Mouse (Mus musculus) lung, embryonic 16.5 days (tissue): ENCODE data around the gene Cep164. TPM values are rescaled to one million over a fixed set of nuclear protein-coding genes. Genes with fewer than 3 reads are reported as not detected.
A peak's percentile ranks its signal among the peaks of the same experiment; 100 is the strongest.
"Not testable (repeated sequence)": the region's sequence is repeated elsewhere in the genome, so short reads cannot be mapped to it uniquely, and the experiment has no call there.

Source experiments
- ATAC-seq: fragments of 200-750 bp; cut with Nextera tagmentation; 2 replicates; pipeline ENCODE4 v1.8.0; 2017; ENCODE audit warnings: low read depth, mild to moderate bottlenecking, moderate library complexity
- H3K27ac ChIP-seq: fragments of 300-500 bp; sonication (generic); 2 replicates; pipeline ENCODE4 v1.5.1; 2014; ENCODE audit warnings: mild to moderate bottlenecking, control low read depth, low read length
- H3K27me3 ChIP-seq: fragments of 300-500 bp; sonication (generic); 2 replicates; pipeline ENCODE4 v1.6.1; 2014; ENCODE audit warnings: low read depth, low read length, mixed read lengths; ENCODE audit not compliant: control insufficient read depth, insufficient read depth
- H3K36me3 ChIP-seq: fragments of 300-500 bp; sonication (generic); 2 replicates; pipeline ENCODE4 v1.6.1; 2014; ENCODE audit warnings: low read length; ENCODE audit not compliant: control insufficient read depth, insufficient read depth
- H3K4me1 ChIP-seq: fragments of 300-500 bp; sonication (generic); replicated peaks from 2 replicates; pipeline ENCODE4 v1.6.1; 2014; ENCODE audit warnings: low read length, mixed read lengths; ENCODE audit not compliant: control insufficient read depth, insufficient read depth
- H3K4me2 ChIP-seq: fragments of 300-500 bp; sonication (generic); 2 replicates; pipeline ENCODE4 v1.6.1; 2014; ENCODE audit warnings: low read depth, low read length, control low read depth
- H3K4me3 ChIP-seq: fragments of 300-500 bp; sonication (generic); 2 replicates; pipeline ENCODE4 v1.5.1; 2014; ENCODE audit warnings: mild to moderate bottlenecking, low read length, control low read depth
- H3K9ac ChIP-seq: fragments of 300-500 bp; sonication (generic); 2 replicates; pipeline ENCODE4 v1.6.1; 2014; ENCODE audit warnings: low read length, control low read depth
- H3K9me3 ChIP-seq: fragments of 300-500 bp; sonication (generic); 2 replicates; pipeline ENCODE4 v1.6.1; 2016; ENCODE audit warnings: low read length; ENCODE audit not compliant: control insufficient read depth
- WGBS: fragments of 180-500 bp; shearing (Covaris S2); extraction: QIAGEN DNeasy Blood & Tissue Kit; methylation state at CpG from one replicate; pipeline ENCODE4 v1.1.7; 2014; 5-methylcytosine and 5-hydroxymethylcytosine counted together
- polyA plus RNA-seq: library from polyadenylated mRNA; unstranded; fragments of >200 nt; fragmentation: Nextera tagmentation; extraction: Ambion mirVana; gene quantifications from 2 replicates; pipeline ENCODE4 v1.2.1, GENCODE M21; 2015

Gene Cep164
- polyA plus RNA-seq, 1 experiment from 2014 or later, result 26.2 TPM

GRCm38 (mm10) chr9:45851330-45851729 is 22.8 kb upstream of the Cep164 start:
- Histone ChIP-seq H3K4me3 (no peak overlapping the region), H3K27ac (no peak overlapping the region), H3K9ac (no peak overlapping the region), H3K4me2 (no peak overlapping the region), H3K36me3 (0 out of 2 replicates have a peak, but pooled peaks cover 2% of the 10 kb centered on the region), H3K27me3 (no peaks in the 10 kb centered on the region), H3K4me1 (peaks cover 13% of the 10 kb centered on the region), H3K9me3 (no peaks in the 10 kb centered on the region)
- WGBS, result 40% methylated on average over 5 of the region's 5 CpGs
- ATAC-seq, result no peak

DNA sequence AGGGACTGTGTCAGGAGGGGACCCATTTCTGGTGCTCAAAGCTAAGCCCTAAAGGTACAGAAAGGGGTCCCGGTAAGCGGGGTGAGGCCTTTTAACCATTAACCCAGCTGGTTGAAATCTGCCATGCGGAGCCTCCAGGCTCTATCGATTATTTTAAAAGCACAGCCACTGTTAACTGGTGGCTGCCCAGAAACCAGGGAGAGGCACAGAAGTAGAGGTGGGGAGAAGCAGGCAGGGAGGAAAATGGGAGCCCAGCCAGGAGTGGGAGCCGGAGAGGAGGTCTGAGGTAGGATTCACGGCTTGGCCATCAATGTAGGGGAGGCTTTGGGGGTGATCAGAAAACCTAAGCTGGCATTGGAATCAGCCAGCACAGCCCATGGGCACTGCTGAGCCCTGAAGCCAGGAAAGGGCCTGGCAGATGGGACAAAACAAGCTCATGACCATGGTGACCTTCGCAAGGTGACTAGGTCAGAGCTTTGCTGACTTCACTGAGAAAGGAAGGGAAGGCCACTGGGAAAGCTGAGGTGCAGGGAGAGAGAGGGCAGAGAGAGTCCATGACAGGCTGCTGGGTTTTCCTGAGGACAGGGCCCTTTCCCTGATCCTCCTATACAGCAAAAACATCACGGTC is 22.2 kb upstream of the Cep164 start:
- H3K9ac ChIP-seq, result no peak overlapping the region
- ATAC-seq, result no peak

GRCm38 (mm10) chr9:45849528-45850408 is 21.3 kb upstream of the Cep164 start:
- peak; percentile 90 for ATAC-seq
- H3K27ac ChIP-seq, result peak overlapping the region; percentile 85
- H3K9ac ChIP-seq, result peak overlapping the region; percentile 39
- H3K27me3 ChIP-seq, result no peaks in the 10 kb centered on the region
- peaks cover 13% of the 10 kb centered on the region for H3K4me1 ChIP-seq
- 51% methylated on average over 9 of the region's 9 CpGs for WGBS
- no peak overlapping the region for H3K4me2 ChIP-seq
- H3K4me3 ChIP-seq, result no peak overlapping the region
- H3K36me3 ChIP-seq, result 0 out of 2 replicates have a peak, but pooled peaks cover 2% of the 10 kb centered on the region
- H3K9me3 ChIP-seq, result no peaks in the 10 kb centered on the region

More for the DNA sequence above, 22.2 kb upstream of the Cep164 start:
- WGBS, result 65% methylated on average over 8 of the region's 8 CpGs
- H3K4me1 ChIP-seq, result peaks cover 13% of the 10 kb centered on the region
- H3K27me3 ChIP-seq, result no peaks in the 10 kb centered on the region
- peak overlapping the region; percentile 85 for H3K27ac ChIP-seq
- no peaks in the 10 kb centered on the region for H3K9me3 ChIP-seq
- 0 out of 2 replicates have a peak, but pooled peaks cover 2% of the 10 kb centered on the region for H3K36me3 ChIP-seq
- H3K4me3 ChIP-seq, result no peak overlapping the region
- H3K4me2 ChIP-seq, result no peak overlapping the region

GRCm38 (mm10) chr9:45846891-45847460 is 18.5 kb upstream of the Cep164 start:
- H3K4me3 ChIP-seq, result no peak overlapping the region
- no peak overlapping the region for H3K9ac ChIP-seq
- H3K36me3 ChIP-seq, result no peaks in the 10 kb centered on the region
- no peak for ATAC-seq
- WGBS, result 76% methylated on average over 5 of the region's 5 CpGs
- H3K9me3 ChIP-seq, result no peaks in the 10 kb centered on the region
- H3K4me2 ChIP-seq, result no peak overlapping the region
- peaks cover 13% of the 10 kb centered on the region for H3K4me1 ChIP-seq
- no peaks in the 10 kb centered on the region for H3K27me3 ChIP-seq
- no peak overlapping the region for H3K27ac ChIP-seq

- peaks cover 15% of the 10 kb centered on the region for H3K4me1 ChIP-seq
- H3K9ac ChIP-seq, ATAC-seq, H3K9me3 ChIP-seq, H3K4me2 ChIP-seq, H3K27me3 ChIP-seq, H3K4me3 ChIP-seq, H3K27ac ChIP-seq, H3K36me3 ChIP-seq: not testable (repeated sequence)
- WGBS, result 73% methylated on average over 2 of the region's 2 CpGs
Measured at GRCm38 (mm10) chr9:45846176-45846575, 17.7 kb upstream of the Cep164 start.

DNA sequence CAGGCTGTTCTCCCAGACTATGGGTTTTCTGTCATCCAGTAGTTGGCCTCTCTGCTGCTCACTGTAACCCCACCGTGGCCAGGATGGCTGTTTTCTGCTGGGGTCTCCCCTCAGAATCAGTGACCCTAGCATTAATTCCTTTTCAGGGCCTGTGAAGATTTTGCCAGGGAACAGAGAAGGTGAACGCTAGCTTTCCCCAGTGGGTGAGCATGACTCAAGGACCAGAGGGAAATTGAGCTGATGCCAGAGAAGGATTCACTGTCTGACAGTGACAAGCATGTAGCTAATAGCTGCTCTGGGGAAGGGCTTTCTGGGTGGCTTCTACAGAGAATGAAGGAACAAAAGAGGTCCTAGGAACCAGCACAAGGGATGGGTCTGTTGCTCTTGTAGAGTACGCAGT is 17.1 kb upstream of the Cep164 start:
- Histone ChIP-seq H3K9ac (no peak overlapping the region), H3K4me1 (peaks cover 18% of the 10 kb centered on the region), H3K27me3 (no peaks in the 10 kb centered on the region), H3K9me3 (no peaks in the 10 kb centered on the region), H3K27ac (no peak overlapping the region), H3K36me3 (no peaks in the 10 kb centered on the region), H3K4me2 (no peak overlapping the region), H3K4me3 (no peak overlapping the region)
- ATAC-seq, result no peak
- 90% methylated on average over 3 of the region's 3 CpGs for WGBS

- 77% methylated on average over 1 of the region's 1 CpGs for WGBS
- no peak for ATAC-seq
Measured at GRCm38 (mm10) chr9:45843780-45844179, 15.3 kb upstream of the Cep164 start.

DNA sequence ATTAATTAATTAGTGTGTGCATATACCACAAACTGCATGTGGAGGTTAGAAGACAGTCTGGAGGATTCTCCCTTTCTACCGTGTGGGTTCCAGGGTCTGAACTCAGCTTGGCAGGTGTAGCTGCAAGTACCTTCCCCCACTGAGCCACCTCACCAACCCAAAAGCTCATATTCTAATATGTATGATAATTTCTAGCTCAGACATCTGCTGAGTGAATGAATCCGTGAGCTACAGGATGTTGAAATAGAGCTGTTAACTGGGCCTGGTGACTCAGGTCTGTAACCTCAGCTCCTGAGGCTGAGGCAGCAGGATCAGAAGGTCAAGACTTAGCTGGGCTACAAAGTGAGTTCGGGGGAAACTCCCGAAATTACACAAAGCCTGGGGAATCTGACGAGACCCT is 14.5 kb upstream of the Cep164 start:
- no peak overlapping the region for H3K4me3 ChIP-seq
- no peaks in the 10 kb centered on the region for H3K9me3 ChIP-seq
- WGBS, result 70% methylated on average over 5 of the region's 5 CpGs
- H3K9ac ChIP-seq, result no peak overlapping the region
- peaks cover 20% of the 10 kb centered on the region for H3K4me1 ChIP-seq
- no peak for ATAC-seq
- no peaks in the 10 kb centered on the region for H3K27me3 ChIP-seq
- H3K36me3 ChIP-seq, result no peaks in the 10 kb centered on the region
- H3K27ac ChIP-seq, result no peak overlapping the region
- no peak overlapping the region for H3K4me2 ChIP-seq

More at GRCm38 (mm10) chr9:45843780-45844179, 15.3 kb upstream of the Cep164 start:
- no peak overlapping the region for H3K27ac ChIP-seq
- no peaks in the 10 kb centered on the region for H3K36me3 ChIP-seq
- H3K4me1 ChIP-seq, result peaks cover 24% of the 10 kb centered on the region
- no peak overlapping the region for H3K9ac ChIP-seq
- no peaks in the 10 kb centered on the region for H3K27me3 ChIP-seq
- H3K4me2 ChIP-seq, result no peak overlapping the region
- H3K9me3 ChIP-seq, result no peaks in the 10 kb centered on the region
- H3K4me3 ChIP-seq, result no peak overlapping the region

GRCm38 (mm10) chr9:45841458-45841857 is 13.0 kb upstream of the Cep164 start:
- Histone ChIP-seq H3K36me3 (no peaks in the 10 kb centered on the region), H3K4me1 (peaks cover 20% of the 10 kb centered on the region), H3K9me3 (no peaks in the 10 kb centered on the region), H3K4me2 (no peak overlapping the region), H3K4me3 (no peak overlapping the region), H3K27me3 (no peaks in the 10 kb centered on the region), H3K27ac (no peak overlapping the region), H3K9ac (no peak overlapping the region)
- ATAC-seq, result no peak
- 58% methylated on average over 6 of the region's 6 CpGs for WGBS
